Mouse (Mus musculus) erythroblast, adult 5-6 weeks (primary cell): ENCODE data around the gene Vamp9. TPM values are rescaled to one million over a fixed set of nuclear protein-coding genes. Genes with fewer than 3 reads are reported as not detected.
A peak's percentile ranks its signal among the peaks of the same experiment; 100 is the strongest.

Experiments used
- ATAC-seq: replicated peaks from 2 replicates; pipeline ENCODE4 v1.8.0; 2016; ENCODE audit warnings: moderate number of reproducible peaks, mild to moderate bottlenecking, moderate TSS enrichment, inconsistent platforms; ENCODE audit not compliant: poor library complexity, low FRiP score, severe bottlenecking
- total RNA-seq, 2 experiments: library from RNA; stranded (forward) in 1 of 2; stranded (reverse) in 1 of 2; fragments of 150-400 nt in 1 of 2; fragments of 200-764, 138-1000 nt in 1 of 2; gene quantifications; 2 replicates each; pipeline versions ENCODE4 v1.2.3 to v1.2.4; 2015 to 2017; ENCODE audit warnings: low replicate concordance in 2 of 2

The Vamp9 gene
- total RNA-seq (2015; ENCODE audit: low replicate concordance) (not detected in 2 replicates), total RNA-seq (2017; ENCODE audit: low replicate concordance) (not detected in 2 replicates)

GRCm38 (mm10) chr5:99906181-99906956 is at the start of gene Vamp9:
TSS of gene Vamp9 (plus strand) at chr5:99906254.
- no peak; the same call in 1 of the 2 replicates for ATAC-seq

DNA sequence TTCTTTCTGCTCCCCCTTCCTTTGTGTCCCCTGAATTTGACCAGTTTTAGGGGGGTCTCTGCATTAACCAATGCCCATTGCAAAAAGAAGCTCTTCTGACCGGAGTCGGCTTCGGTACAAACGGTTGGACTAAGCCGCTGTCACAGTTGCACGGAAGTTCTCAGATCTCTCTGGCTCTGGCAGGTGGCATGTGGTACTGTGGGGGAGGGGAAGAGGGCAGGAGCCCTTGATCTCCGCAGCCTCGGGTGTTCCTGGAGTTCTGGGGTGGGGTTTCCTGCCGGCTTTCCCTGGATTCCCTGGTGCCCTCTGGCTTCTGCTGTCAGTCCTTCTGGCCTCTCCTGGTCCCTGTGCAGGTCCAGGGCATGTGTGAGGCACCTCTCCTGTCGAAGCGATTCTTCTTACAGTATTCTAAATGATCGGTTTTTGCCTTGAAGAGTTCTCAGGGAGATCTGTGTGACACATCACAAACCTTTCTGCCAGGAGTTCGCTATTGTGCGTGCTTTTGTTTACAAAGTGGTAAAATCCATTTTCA is 48.9 kb upstream of the Vamp9 start:
- ATAC-seq, result no peak

DNA sequence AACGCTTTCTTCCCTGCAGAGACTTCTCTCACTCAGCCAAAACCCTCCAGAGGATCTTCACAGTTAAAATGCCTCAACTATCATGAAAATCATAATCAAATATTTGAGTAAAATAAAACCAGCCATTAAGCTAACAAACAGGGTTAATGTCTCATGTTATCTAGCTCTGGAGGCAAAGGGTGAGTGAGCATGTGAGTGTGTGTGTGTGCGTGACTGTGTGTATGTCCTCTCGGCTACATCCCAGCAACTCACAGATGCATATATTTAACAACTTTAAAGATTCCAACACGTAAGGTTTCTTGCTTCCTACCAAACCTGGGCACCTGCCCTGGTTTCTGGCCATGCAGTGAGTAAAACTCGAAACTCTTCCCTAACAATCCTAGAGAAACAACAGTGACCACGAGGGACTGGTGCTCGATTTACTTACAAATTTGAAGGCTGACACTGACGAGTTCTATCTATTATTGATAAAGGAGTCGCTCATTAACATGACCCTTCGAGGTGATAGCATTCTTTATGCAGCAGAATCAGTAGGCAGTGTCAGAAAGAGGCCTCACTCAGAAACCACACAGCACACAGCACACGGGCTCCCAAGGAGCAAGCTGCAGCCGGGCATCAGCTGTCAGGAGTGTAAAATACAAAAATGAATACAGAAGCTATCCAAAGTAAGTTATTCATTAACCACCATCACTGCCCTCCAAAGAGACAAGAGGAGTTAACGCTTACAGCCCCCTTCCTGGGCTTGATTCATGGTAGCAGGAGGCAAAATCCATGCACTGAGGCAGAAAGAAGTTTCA is 46.2 kb upstream of the Vamp9 start:
- no peak for ATAC-seq

- no peak for ATAC-seq
These were observed 44.2 kb upstream of the Vamp9 start for GRCm38 (mm10) chr5:99861816-99862215.

GRCm38 (mm10) chr5:99863656-99864380 is 42.2 kb upstream of the Vamp9 start:
- ATAC-seq, result no peak

DNA sequence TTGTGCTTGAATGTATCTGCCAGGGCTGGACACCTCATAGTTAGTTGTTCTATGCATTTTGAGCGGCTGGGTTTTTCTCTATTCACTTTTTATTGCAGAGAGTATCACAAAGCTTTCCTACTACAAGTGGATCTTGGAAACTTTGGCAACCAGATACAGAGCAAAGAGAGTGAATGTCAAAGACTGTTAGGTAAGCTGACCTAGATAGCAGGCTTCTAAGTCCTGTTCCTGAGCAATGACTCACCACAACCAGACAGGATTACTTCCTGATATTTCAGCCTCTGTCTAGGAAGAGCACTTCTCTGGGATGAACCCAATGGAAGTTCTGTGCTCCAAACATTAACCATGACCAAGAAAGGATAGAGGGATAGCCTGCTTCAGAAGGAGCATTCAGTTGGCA is 40.3 kb upstream of the Vamp9 start:
- ATAC-seq, result no peak

DNA sequence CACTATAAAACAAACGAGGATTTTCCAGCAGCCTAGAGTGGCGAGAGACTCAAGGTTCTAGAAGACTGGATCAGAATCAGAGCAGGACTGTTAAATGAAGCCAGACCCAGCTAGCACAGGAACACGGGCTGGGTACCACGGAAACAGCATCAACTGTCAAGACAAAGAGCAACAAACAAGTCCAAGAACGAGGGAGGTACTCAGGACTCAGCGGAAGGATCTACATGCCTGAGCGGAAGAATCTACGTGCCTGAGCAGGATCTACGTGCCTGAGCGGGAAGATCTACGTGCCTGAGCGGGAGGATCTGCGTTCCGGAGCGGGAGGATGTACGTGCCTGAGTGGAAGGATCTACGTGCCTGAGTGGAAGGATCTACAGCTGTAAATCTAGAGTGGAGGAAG is 37.8 kb upstream of the Vamp9 start:
- no peak for ATAC-seq

- ATAC-seq, result no peak
These were observed 37.1 kb upstream of the Vamp9 start for GRCm38 (mm10) chr5:99868923-99869322.

DNA sequence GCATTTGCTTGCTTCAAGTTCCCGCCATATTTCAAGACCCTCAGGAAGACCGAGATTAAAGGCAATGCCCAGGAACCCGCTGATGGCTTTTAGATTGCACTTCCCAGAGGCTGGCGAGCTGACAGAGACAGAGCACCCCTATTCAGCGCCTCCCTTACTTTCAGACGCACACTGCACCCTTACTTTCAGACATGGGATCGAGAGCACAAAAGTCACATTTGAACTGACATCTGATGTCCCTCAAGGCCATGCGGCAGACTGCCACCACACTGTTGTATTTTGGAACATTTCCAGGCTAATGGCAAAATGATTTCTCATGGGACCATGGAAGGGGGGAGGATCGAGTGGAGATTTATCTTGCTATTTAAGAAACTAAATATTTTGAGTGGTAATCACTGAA is 28.5 kb upstream of the Vamp9 start:
- no peak for ATAC-seq

DNA sequence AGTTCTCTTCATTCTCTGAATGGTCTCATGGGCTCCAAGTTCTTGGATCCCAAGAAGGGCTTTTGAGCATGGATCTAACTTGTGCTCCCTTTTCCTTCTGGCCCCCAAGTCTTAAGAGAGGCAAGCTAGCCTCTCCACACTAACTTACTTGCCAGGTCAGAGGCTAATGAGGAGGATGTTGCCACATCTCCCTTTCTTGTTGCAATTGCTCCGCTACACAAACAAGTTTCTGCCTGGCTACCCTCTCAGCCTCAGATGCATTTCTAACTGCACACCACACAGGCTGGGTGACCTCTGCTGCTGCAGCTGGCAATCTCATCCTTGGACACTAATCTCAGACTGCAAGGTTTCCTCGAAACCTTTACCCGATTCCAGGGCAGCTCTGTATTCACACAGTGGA is 23.6 kb upstream of the Vamp9 start:
- ATAC-seq, result no peak

- ATAC-seq, result no peak
These were observed 22.0 kb upstream of the Vamp9 start for GRCm38 (mm10) chr5:99884035-99884434.

DNA sequence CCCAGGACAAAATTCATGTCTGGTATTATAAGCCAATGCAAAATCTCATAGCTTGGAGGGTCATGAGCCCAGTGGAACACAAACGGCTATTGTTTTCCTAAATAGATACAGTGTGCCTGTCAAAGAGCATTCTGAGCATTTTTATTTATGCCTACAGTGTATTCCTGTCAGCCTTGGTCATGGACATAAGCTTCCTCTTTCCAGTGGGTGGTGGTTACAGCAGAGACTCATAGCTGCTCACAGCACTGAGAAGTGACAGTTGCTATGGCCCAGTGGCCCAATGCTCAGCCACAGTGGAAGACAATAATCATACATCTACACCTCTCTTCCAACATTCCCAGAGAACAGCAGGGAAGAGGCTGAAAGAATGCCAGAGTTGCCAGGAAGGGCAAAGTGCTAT is 18.9 kb upstream of the Vamp9 start:
- ATAC-seq, result no peak

DNA sequence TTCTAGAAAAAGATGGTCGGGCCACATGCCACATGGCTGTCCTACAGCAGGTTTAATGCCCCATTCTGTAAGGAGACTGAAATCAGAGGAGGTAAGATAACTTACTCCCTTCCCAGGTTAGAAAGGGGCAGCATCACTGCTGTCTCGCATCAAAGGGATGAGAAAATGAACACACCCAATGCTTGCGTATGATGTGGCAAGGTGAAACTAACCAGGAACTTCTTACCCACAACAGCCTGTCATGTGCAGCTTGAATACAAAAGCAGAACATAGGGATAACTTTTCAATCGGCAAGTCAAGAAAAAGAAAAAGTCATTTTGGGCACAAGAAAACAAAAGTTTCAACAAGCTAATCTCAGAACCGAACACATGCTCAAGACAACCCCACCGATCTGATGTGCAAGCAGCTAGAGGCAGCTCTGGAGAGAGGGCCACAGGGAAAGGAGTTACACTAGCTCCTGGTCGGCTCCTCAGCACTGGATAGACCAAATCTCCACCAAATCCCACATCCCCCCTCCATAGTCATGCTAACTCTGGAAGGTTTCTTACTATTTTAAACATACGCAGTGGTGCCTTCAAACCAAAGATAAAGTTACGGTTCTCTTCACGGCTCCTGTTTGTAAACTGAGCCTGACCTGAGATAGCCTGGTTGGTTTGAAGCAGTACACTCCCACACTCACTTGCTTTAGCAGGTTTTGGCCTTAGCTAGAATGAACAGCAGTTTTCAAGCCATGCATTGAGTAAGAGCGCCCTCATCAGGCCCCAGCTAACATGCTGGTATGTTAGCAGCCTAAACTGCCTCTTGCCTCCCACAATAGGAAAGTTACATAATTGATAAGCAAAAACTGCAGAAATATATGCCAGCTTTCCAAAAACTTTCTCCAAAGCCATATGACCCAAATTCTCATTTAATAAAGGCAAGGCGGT is 14.3 kb upstream of the Vamp9 start:
- ATAC-seq, result no peak

DNA sequence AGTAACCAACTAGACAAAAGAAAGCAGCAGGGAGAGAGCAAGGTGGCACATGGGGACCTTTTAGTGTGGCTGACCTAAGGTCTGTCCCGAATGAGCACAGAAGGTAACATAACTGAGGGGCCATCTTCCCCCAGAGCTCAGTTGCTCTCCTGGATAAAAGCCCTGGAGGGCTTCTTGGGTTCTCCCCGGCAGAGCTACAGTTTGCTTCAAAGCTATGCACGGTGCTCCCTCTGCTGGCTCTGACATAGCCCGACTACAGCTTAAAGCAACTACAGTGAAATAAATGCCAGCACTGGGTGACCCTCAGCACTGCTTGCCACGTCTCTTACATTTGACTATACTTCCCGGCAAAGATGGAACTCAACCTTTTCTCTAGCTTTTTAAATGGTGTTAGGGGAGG is 6.0 kb upstream of the Vamp9 start:
- no peak for ATAC-seq

DNA sequence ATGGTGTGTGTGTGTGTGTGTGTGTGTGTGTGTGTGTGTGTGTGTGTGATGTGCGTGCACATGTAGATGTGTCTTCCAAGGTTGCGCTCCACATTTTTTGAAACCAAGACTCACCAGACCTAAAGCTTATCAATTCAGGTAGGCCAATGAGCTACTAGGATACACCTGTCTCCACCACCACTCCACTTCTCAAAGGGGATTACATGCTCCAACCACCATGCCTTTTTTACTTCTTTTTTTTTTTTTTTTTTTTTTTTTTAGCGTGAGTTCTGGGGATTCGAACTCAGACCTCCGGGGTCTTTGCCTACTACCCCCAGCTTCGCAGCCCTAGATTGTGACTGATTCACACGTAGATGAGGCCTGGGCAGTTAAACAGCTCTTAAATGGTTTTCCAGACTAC is 323 bp upstream of the Vamp9 start:
- ATAC-seq, result no peak

DNA sequence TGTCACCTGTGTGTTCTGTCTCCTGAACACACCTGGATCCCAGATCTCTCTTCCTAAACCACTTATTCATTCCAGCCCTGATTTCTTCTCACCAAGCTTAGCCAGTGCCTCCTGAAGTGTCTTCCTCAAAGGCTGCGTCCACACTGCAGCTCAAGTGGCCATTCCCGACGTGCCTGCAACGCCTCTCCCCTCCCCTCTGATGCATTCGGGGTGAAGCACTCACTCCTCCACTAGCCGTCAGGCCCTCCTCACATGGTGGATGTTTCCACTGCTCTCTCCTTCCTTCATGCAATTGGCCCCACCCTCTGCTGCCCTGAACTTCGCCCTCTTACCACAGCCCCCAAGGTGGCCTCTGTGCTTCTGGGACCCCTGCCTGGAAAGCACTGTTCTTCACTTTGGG is 9.4 kb downstream of the Vamp9 start:
- ATAC-seq, result no peak

DNA sequence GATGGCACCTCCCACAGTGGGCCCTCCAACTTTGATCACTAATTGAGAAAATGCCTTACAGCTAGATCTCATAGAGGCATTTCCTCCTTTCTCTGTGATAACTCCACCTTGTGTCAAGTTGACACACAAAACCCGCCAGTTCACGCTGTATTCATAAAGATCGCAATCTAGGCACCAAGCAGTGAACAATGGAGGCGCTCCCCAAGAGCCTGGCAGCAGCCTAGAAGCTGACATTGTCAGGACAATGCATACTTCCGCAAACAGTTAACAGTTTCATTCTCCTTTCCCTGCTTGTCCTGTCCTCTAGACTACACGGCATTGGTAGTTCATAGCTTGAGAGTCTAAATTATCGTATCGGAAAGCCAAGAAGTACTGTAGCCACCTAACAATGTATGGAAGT is 16.0 kb downstream of the Vamp9 start:
- no peak for ATAC-seq

GRCm38 (mm10) chr5:99927951-99928350 is 21.9 kb downstream of the Vamp9 start:
- ATAC-seq, result peak; percentile 83

DNA sequence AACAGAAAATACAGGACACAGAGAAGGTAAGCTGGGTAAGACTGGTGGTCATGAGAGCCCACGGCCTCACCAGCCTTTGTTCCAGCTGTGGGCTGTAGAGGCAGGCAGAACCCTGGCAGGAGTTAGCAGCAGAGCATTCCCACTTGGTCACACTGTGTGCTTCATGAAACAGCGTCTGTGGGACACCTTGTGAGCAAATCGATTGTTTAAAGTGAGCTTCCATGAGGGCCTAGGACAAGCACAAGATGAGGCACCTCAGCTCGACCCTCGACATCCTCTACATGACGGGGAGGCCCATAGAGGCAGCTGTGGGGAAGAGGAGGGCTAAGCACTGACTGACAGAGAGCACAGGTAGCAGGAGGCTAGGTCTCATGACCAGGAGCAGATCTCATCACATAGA is 25.9 kb downstream of the Vamp9 start:
- ATAC-seq, result no peak
